Mouse (Mus musculus): ENCODE measurements around the gene Rchy1. TPM values are rescaled to one million over a fixed set of nuclear protein-coding genes. Genes with fewer than 3 reads are reported as not detected.

Rchy1 gene
- polyA plus RNA-seq, 1 experiment: 15.7 TPM

GRCm38 (mm10) chr5:91991191-91991937, 28.5 kb upstream of the Rchy1 start:
- Histone ChIP-seq H3K36me3 (ENCODE audit: control insufficient read depth, insufficient read depth, low read length) (no peaks in the 10 kb centered on the region), H3K27me3 (ENCODE audit: control insufficient read depth, insufficient read depth, low read length) (no peaks in the 10 kb centered on the region), H3K4me3 (ENCODE audit: low read depth, low read length) (no peak overlapping the region), H3K27ac (ENCODE audit: insufficient read depth, low read depth, low read length) (no peak overlapping the region), H3K4me1 (ENCODE audit: control insufficient read depth, insufficient read depth, insufficient read length, low read length) (no peaks in the 10 kb centered on the region)
- TF ChIP-seq CTCF (IDR thresholded peaks at IDR 0.05; ENCODE audit: extremely low read depth, insufficient read length, insufficient replicate concordance, low read depth, low read length) (no peak), POLR2A (IDR thresholded peaks at IDR 0.05; ENCODE audit: low read depth, low read length) (no peak)
- 57% methylated on average over 6 of the region's 6 CpGs for WGBS

- H3K4me3 ChIP-seq (ENCODE audit: low read depth, low read length): no peak overlapping the region
- H3K27ac ChIP-seq (ENCODE audit: insufficient read depth, low read depth, low read length): no peak overlapping the region
- H3K36me3 ChIP-seq (ENCODE audit: control insufficient read depth, insufficient read depth, low read length): no peaks in the 10 kb centered on the region
- WGBS: 84% methylated on average over 9 of the region's 9 CpGs
- H3K4me1 ChIP-seq (ENCODE audit: control insufficient read depth, insufficient read depth, insufficient read length, low read length): no peaks in the 10 kb centered on the region
- no peaks in the 10 kb centered on the region for H3K27me3 ChIP-seq (ENCODE audit: control insufficient read depth, insufficient read depth, low read length)
- TF ChIP-seq POLR2A (IDR thresholded peaks at IDR 0.05; ENCODE audit: low read depth, low read length): no peak
These were observed 26.4 kb upstream of the Rchy1 start for GRCm38 (mm10) chr5:91989261-91989660.

GRCm38 (mm10) chr5:91987799-91988198, 24.9 kb upstream of the Rchy1 start:
- Histone ChIP-seq H3K36me3 (ENCODE audit: control insufficient read depth, insufficient read depth, low read length) (no peaks in the 10 kb centered on the region), H3K27me3 (ENCODE audit: control insufficient read depth, insufficient read depth, low read length) (no peaks in the 10 kb centered on the region), H3K4me1 (ENCODE audit: control insufficient read depth, insufficient read depth, insufficient read length, low read length) (no peaks in the 10 kb centered on the region), H3K4me3 (ENCODE audit: low read depth, low read length) (no peak overlapping the region), H3K27ac (ENCODE audit: insufficient read depth, low read depth, low read length) (no peak overlapping the region)
- 85% methylated on average over 2 of the region's 2 CpGs for WGBS
- no peak for TF ChIP-seq CTCF (IDR thresholded peaks at IDR 0.05; ENCODE audit: extremely low read depth, insufficient read length, insufficient replicate concordance, low read depth, low read length)
- no peak for TF ChIP-seq POLR2A (IDR thresholded peaks at IDR 0.05; ENCODE audit: low read depth, low read length)

GRCm38 (mm10) chr5:91987236-91987635, 24.4 kb upstream of the Rchy1 start, which contains the start of gene Odaph:
Gene Odaph, plus strand, starts transcription at chr5:91987475.
- Histone ChIP-seq H3K27me3 (ENCODE audit: control insufficient read depth, insufficient read depth, low read length) (no peaks in the 10 kb centered on the region), H3K4me1 (ENCODE audit: control insufficient read depth, insufficient read depth, insufficient read length, low read length) (no peaks in the 10 kb centered on the region), H3K36me3 (ENCODE audit: control insufficient read depth, insufficient read depth, low read length) (no peaks in the 10 kb centered on the region), H3K27ac (ENCODE audit: insufficient read depth, low read depth, low read length) (no peak within 1 kb of the TSS), H3K4me3 (ENCODE audit: low read depth, low read length) (no peak within 1 kb of the TSS)
- TF ChIP-seq CTCF (IDR thresholded peaks at IDR 0.05; ENCODE audit: extremely low read depth, insufficient read length, insufficient replicate concordance, low read depth, low read length): no peak
- TF ChIP-seq POLR2A (IDR thresholded peaks at IDR 0.05; ENCODE audit: low read depth, low read length): no peak
- WGBS: 76% methylated on average over 4 of the region's 4 CpGs

- H3K36me3 ChIP-seq (ENCODE audit: control insufficient read depth, insufficient read depth, low read length): no peaks in the 10 kb centered on the region
- no peak overlapping the region for H3K4me3 ChIP-seq (ENCODE audit: low read depth, low read length)
- H3K27me3 ChIP-seq (ENCODE audit: control insufficient read depth, insufficient read depth, low read length): no peaks in the 10 kb centered on the region
- H3K4me1 ChIP-seq (ENCODE audit: control insufficient read depth, insufficient read depth, insufficient read length, low read length): no peaks in the 10 kb centered on the region
- WGBS: 72% methylated on average over 2 of the region's 2 CpGs
- H3K27ac ChIP-seq (ENCODE audit: insufficient read depth, low read depth, low read length): no peak overlapping the region
- TF ChIP-seq CTCF (IDR thresholded peaks at IDR 0.05; ENCODE audit: extremely low read depth, insufficient read length, insufficient replicate concordance, low read depth, low read length) (no peak), POLR2A (IDR thresholded peaks at IDR 0.05; ENCODE audit: low read depth, low read length) (no peak)
These were observed 22.9 kb upstream of the Rchy1 start for GRCm38 (mm10) chr5:91985721-91986120.

GRCm38 (mm10) chr5:91983490-91983889, 20.6 kb upstream of the Rchy1 start:
- TF ChIP-seq POLR2A (IDR thresholded peaks at IDR 0.05; ENCODE audit: low read depth, low read length) (no peak), CTCF (IDR thresholded peaks at IDR 0.05; ENCODE audit: extremely low read depth, insufficient read length, insufficient replicate concordance, low read depth, low read length) (no peak)
- H3K36me3 ChIP-seq (ENCODE audit: control insufficient read depth, insufficient read depth, low read length): no peaks in the 10 kb centered on the region
- no peak overlapping the region for H3K27ac ChIP-seq (ENCODE audit: insufficient read depth, low read depth, low read length)
- H3K4me1 ChIP-seq (ENCODE audit: control insufficient read depth, insufficient read depth, insufficient read length, low read length): no peaks in the 10 kb centered on the region
- H3K27me3 ChIP-seq (ENCODE audit: control insufficient read depth, insufficient read depth, low read length): no peaks in the 10 kb centered on the region
- H3K4me3 ChIP-seq (ENCODE audit: low read depth, low read length): no peak overlapping the region
- 72% methylated on average over 2 of the region's 2 CpGs for WGBS

GRCm38 (mm10) chr5:91981176-91981840, 18.4 kb upstream of the Rchy1 start:
- H3K36me3 ChIP-seq (ENCODE audit: control insufficient read depth, insufficient read depth, low read length): no peaks in the 10 kb centered on the region
- no peaks in the 10 kb centered on the region for H3K27me3 ChIP-seq (ENCODE audit: control insufficient read depth, insufficient read depth, low read length)
- no peak overlapping the region for H3K27ac ChIP-seq (ENCODE audit: insufficient read depth, low read depth, low read length)
- TF ChIP-seq CTCF (IDR thresholded peaks at IDR 0.05; ENCODE audit: extremely low read depth, insufficient read length, insufficient replicate concordance, low read depth, low read length): no peak
- no peak for TF ChIP-seq POLR2A (IDR thresholded peaks at IDR 0.05; ENCODE audit: low read depth, low read length)
- no peak overlapping the region for H3K4me3 ChIP-seq (ENCODE audit: low read depth, low read length)
- 78% methylated on average over 11 of the region's 11 CpGs for WGBS
- H3K4me1 ChIP-seq (ENCODE audit: control insufficient read depth, insufficient read depth, insufficient read length, low read length): no peaks in the 10 kb centered on the region
